Mouse (Mus musculus) ES-E14 (cell line): ENCODE data around the gene Ykt6. TPM values are rescaled to one million over a fixed set of nuclear protein-coding genes. Genes with fewer than 3 reads are reported as not detected.
A peak's percentile ranks its signal among the peaks of the same experiment; 100 is the strongest.

Source experiments
- DNase-seq: peaks from one replicate; pipeline ENCODE4 v3.0.0-alpha.2; 2013; ENCODE audit warnings: low read depth, low spot score
- H3K27ac ChIP-seq: 2 replicates; pipeline ENCODE4 v1.5.1; 2012; ENCODE audit warnings: low read depth, mild to moderate bottlenecking, low read length, moderate library complexity, mixed read lengths; ENCODE audit not compliant: poor library complexity, insufficient read depth, severe bottlenecking
- H3K36me3 ChIP-seq: 2 replicates; pipeline ENCODE4 v1.6.1; 2012; ENCODE audit warnings: mild to moderate bottlenecking, low read length, moderate library complexity, mixed read lengths; ENCODE audit not compliant: control insufficient read depth, poor library complexity, insufficient read depth, severe bottlenecking
- H3K4me1 ChIP-seq, 2 experiments: fragments of 150-350 bp in 1 of 2; sonication (generic) in 1 of 2; 2 replicates each; pipeline ENCODE4 v1.6.1; 2012; ENCODE audit warnings: low read length in 2 of 2, mild to moderate bottlenecking in 1 of 2, mixed read lengths in 1 of 2; ENCODE audit not compliant: control insufficient read depth in 2 of 2, insufficient read depth in 2 of 2, poor library complexity in 1 of 2
- H3K4me3 ChIP-seq, 2 experiments: fragments of 150-350 bp in 1 of 2; sonication (generic) in 1 of 2; 2 replicates each; pipeline ENCODE4 v1.5.1; 2012; ENCODE audit warnings: low read length in 2 of 2, low read depth in 1 of 2, mild to moderate bottlenecking in 1 of 2, mixed read lengths in 1 of 2; ENCODE audit not compliant: insufficient read depth in 1 of 2, poor library complexity in 1 of 2, severe bottlenecking in 1 of 2
- H3K9ac ChIP-seq: 2 replicates; pipeline ENCODE4 v1.6.1; 2012; ENCODE audit warnings: low read depth, mild to moderate bottlenecking, low read length, mixed read lengths; ENCODE audit not compliant: poor library complexity, insufficient read depth, severe bottlenecking
- H3K9me3 ChIP-seq: fragments of 150-350 bp; sonication (generic); 2 replicates; pipeline ENCODE4 v1.6.1; 2012; ENCODE audit warnings: low read depth, mild to moderate bottlenecking, low read length; ENCODE audit not compliant: control insufficient read depth, insufficient read depth
- CHD2 ChIP-seq: IDR thresholded peaks from 2 replicates; pipeline ENCODE4 v1.6.1; 2014; ENCODE audit warnings: mild to moderate bottlenecking, low read depth, low read length, inconsistent platforms
- HCFC1 ChIP-seq: IDR thresholded peaks from 2 replicates; pipeline ENCODE4 v1.6.1; 2012; ENCODE audit warnings: low read length, inconsistent platforms, borderline replicate concordance; ENCODE audit not compliant: insufficient read depth
- MAFK ChIP-seq: IDR thresholded peaks from 2 replicates; pipeline ENCODE4 v1.6.1; 2014; ENCODE audit warnings: mild to moderate bottlenecking, low read depth, low read length, inconsistent platforms; ENCODE audit not compliant: insufficient read depth
- ZC3H11A ChIP-seq: IDR thresholded peaks from 2 replicates; pipeline ENCODE4 v1.6.1; 2012; ENCODE audit warnings: low read depth, mild to moderate bottlenecking, inconsistent platforms, low read length, borderline replicate concordance
- ZNF384 ChIP-seq: IDR thresholded peaks from 2 replicates; pipeline ENCODE4 v1.6.1; 2012; ENCODE audit warnings: low read depth, low read length, inconsistent platforms
- in situ Hi-C, 2 experiments: fragments of 600-800 bp; cut with MboI; formaldehyde crosslinking; loops; one replicate each; pipeline ENCODE4 v1.15.1; 2025; ENCODE audit warnings: low sequenced_read_pairs in 2 of 2, inconsistent platforms in 1 of 2; ENCODE audit not compliant: unreplicated experiment in 2 of 2
- total RNA-seq: library from RNA; depleted of rRNA; stranded (reverse); fragments of 300-350 nt; gene quantifications from 2 replicates; pipeline ENCODE4 v1.2.3, GENCODE M21; 2012

Ykt6 gene
- total RNA-seq, 1 experiment, result 72.2 TPM

- no peak for DNase-seq
- no peaks in the 10 kb centered on the region for H3K36me3 ChIP-seq
Measured at GRCm38 (mm10) chr11:5952501-5952900, 3.0 kb upstream of the Ykt6 start.

DNA sequence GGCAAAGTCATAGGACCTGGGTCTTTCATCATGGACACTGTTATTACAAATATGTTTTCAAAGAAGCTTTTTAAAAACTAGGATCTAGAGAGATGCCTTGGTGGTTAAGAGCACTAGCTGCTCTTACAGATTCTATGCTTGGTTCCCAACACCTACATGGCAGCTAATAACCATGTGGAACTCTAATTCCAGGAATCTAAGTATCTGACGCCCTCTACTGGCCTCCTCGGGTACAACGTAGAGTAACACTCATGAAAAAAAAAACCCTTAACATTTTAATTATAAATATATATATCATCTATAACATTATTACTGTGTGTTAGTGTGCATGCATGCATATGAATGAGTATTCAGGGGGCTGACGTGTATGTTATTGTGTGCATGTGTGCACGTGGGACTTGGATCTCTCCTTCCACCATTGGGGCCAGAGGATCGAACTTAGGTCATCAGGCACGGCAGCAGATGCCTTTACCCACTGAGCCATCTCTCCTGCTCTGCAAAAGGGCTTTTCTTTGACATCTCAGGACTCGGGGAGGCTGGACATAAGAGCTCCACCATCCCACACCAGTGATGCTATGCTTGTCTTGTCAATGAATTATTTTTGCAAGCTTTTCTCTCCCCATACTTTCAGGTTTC, 2.2 kb upstream of the Ykt6 start:
- in situ Hi-C loops, result no loop called here
- TF ChIP-seq ZNF384 (no peak), ZC3H11A (0 out of 2 replicates have a peak, but pooled peaks have one; percentile 12)
- no peak overlapping the region for H3K27ac ChIP-seq
- DNase-seq, result no peak
- H3K9ac ChIP-seq, result no peak overlapping the region
- H3K36me3 ChIP-seq, result no peaks in the 10 kb centered on the region
- no peak overlapping the region for H3K4me3 ChIP-seq
- H3K4me1 ChIP-seq, result peaks cover 4 to 17% of the 10 kb centered on the region in 2 experiments; a peak in 2 of 4 replicates
- no peaks in the 10 kb centered on the region for H3K9me3 ChIP-seq

More at GRCm38 (mm10) chr11:5952501-5952900, 3.0 kb upstream of the Ykt6 start:
- in situ Hi-C loops, result no loop called here
- H3K4me3 ChIP-seq, result no peak overlapping the region
- H3K9me3 ChIP-seq, result no peaks in the 10 kb centered on the region
- H3K9ac ChIP-seq, result no peak overlapping the region
- no peak overlapping the region for H3K27ac ChIP-seq
- peaks cover 4 to 16% of the 10 kb centered on the region in 2 experiments; a peak in 2 of 4 replicates for H3K4me1 ChIP-seq
- TF ChIP-seq CHD2 (no peak), HCFC1 (no peak), MAFK (no peak), ZNF384 (no peak), ZC3H11A (no peak)

DNA sequence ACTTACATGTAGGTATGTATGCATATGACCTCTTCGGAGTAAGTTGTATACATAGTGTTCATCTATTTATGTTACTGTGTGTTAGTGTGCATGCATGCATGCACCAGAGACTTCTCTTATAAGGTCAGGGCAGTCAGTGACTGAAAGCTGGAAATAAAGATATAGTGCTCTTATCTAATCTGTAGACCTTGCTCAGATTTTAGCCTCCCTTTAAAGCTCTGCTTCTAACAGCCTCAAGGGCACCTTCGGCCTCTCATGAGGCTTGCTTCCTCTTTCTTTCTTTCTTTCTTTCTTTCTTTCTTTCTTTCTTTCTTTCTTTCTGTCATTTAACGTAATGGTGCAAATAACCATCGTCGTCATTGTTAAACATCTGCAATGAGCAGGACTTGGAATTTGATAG, 1.1 kb upstream of the Ykt6 start:
- TF ChIP-seq CHD2, result no peak
- TF ChIP-seq MAFK, result no peak
- TF ChIP-seq ZC3H11A, result no peak
- no peak for TF ChIP-seq HCFC1
- no peak for TF ChIP-seq ZNF384
- H3K4me1 ChIP-seq, result peaks cover 0 to 8% of the 10 kb centered on the region in 2 experiments; a peak in 2 of 4 replicates
- H3K9me3 ChIP-seq, result no peaks in the 10 kb centered on the region
- in situ Hi-C loops, result no loop called here
- H3K4me3 ChIP-seq, result no peak overlapping the region
- H3K9ac ChIP-seq, result no peak overlapping the region
- H3K27ac ChIP-seq, result no peak overlapping the region
- H3K36me3 ChIP-seq, result peaks cover 3% of the 10 kb centered on the region; the same call in 1 of the 2 replicates
- no peak for DNase-seq

DNA sequence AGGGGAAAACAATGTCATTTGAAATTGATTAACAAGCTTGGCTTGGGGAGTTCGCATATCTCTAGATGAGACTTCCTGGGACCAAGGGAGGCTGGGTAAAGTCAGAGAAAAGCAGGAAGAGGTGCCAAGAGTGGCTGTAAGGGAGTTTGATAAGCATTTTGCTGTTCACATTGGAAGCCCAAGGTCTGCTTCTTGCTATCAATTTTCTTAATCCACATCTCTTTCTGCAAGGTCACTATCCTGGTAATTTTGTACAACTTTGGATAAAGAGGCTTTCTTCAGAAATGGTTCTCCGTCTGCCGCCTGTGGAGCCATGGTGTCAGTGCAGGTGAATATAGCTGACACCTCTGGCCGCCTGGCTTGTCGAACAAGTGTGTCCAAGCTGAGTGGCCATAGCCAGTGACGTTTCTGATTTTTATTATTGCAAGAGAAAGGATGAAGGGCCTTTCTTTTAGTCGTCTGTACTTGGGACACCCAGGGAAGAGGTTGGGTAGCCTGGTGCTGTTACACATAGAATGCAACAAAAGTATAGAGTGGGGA, 458 bp upstream of the Ykt6 start:
- peaks cover 3% of the 10 kb centered on the region; the same call in 1 of the 2 replicates for H3K36me3 ChIP-seq
- no peak overlapping the region for H3K27ac ChIP-seq
- TF ChIP-seq MAFK (no peak), ZNF384 (no peak), ZC3H11A (no peak), HCFC1 (no peak), CHD2 (no peak)
- DNase-seq, result no peak
- H3K9me3 ChIP-seq, result no peaks in the 10 kb centered on the region
- in situ Hi-C loops, result no loop called here
- H3K4me3 ChIP-seq, result peak overlapping the region; percentile 82 to 90
- peak overlapping the region; percentile 85 for H3K9ac ChIP-seq
- H3K4me1 ChIP-seq, result peaks cover 0 to 4% of the 10 kb centered on the region in 2 experiments; a peak in 1 of 4 replicates

DNA sequence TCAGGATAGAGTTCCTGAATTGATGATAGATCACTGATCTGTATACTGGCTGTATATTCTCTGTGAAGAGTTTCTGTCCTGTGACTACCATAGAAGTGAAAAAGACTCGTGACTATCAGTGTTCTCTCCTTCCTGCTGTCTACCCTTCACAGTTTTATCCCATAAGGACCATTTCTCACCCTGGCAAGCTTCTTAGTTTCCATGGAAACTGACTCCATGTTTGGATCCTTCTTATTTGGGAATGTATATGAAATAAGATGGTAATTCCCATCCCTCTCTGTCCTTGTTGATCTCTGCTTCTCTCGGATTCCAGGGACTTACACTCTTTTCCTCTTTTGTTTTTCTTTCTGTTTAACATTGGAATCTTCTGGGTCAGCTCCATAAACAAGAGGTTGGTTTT, 4.6 kb downstream of the Ykt6 start:
- Histone ChIP-seq H3K27ac (no peak overlapping the region), H3K9ac (no peak overlapping the region), H3K4me3 (no peak overlapping the region), H3K36me3 (peaks cover 34% of the 10 kb centered on the region), H3K9me3 (no peaks in the 10 kb centered on the region), H3K4me1 (peaks cover 0 to 4% of the 10 kb centered on the region in 2 experiments; a peak in 1 of 4 replicates)
- in situ Hi-C loops, result no loop called here
- DNase-seq, result no peak
- TF ChIP-seq HCFC1, result no peak
- TF ChIP-seq MAFK, result no peak
- TF ChIP-seq ZNF384, result no peak
- no peak for TF ChIP-seq ZC3H11A
- no peak for TF ChIP-seq CHD2
